Mouse (Mus musculus): ENCODE results near the gene Rcan1. TPM values are rescaled to one million over a fixed set of nuclear protein-coding genes. Genes with fewer than 3 reads are reported as not detected.
"Not testable (repeated sequence)": the region's sequence is repeated elsewhere in the genome, so short reads cannot be mapped to it uniquely, and the experiment has no call there.

Rcan1 gene
- polyA plus RNA-seq, 1 experiment: 35.8 TPM

GRCm38 (mm10) chr16:92419099-92419498, 51.6 kb downstream of the Rcan1 start:
- no peak for DNase-seq
- H3K27me3 ChIP-seq (ENCODE audit: control insufficient read depth, insufficient read depth, low read length): no peaks in the 10 kb centered on the region
- no peak overlapping the region for H3K4me3 ChIP-seq (replicated peaks; ENCODE audit: insufficient read depth, low read depth, low read length)
- H3K27ac ChIP-seq (ENCODE audit: insufficient read depth, low read length): no peak overlapping the region
- peaks cover 4% of the 10 kb centered on the region for H3K4me1 ChIP-seq (ENCODE audit: control insufficient read depth, insufficient read depth, low read length)
- 95% methylated on average over 12 of the region's 12 CpGs for WGBS
- TF ChIP-seq POLR2A (IDR thresholded peaks at IDR 0.05; ENCODE audit: borderline replicate concordance, insufficient read depth, low read length) (no peak), CTCF (IDR thresholded peaks at IDR 0.05; ENCODE audit: borderline replicate concordance, insufficient read depth, low read depth, low read length) (no peak)

- no peaks in the 10 kb centered on the region for H3K27me3 ChIP-seq (ENCODE audit: control insufficient read depth, insufficient read depth, low read length)
- no peak overlapping the region for H3K4me3 ChIP-seq (replicated peaks; ENCODE audit: insufficient read depth, low read depth, low read length)
- TF ChIP-seq CTCF (IDR thresholded peaks at IDR 0.05; ENCODE audit: borderline replicate concordance, insufficient read depth, low read depth, low read length) (no peak), POLR2A (IDR thresholded peaks at IDR 0.05; ENCODE audit: borderline replicate concordance, insufficient read depth, low read length) (no peak)
- H3K27ac ChIP-seq (ENCODE audit: insufficient read depth, low read length): no peak overlapping the region
- no peak for DNase-seq
- 99% methylated on average over 2 of the region's 2 CpGs for WGBS
- H3K4me1 ChIP-seq (ENCODE audit: control insufficient read depth, insufficient read depth, low read length): no peaks in the 10 kb centered on the region
Measured at GRCm38 (mm10) chr16:92417267-92417666, 53.4 kb downstream of the Rcan1 start.

GRCm38 (mm10) chr16:92415702-92416118, 55.0 kb downstream of the Rcan1 start:
- no peak for DNase-seq
- 74% methylated on average over 7 of the region's 7 CpGs for WGBS
- Histone ChIP-seq H3K27me3 (ENCODE audit: control insufficient read depth, insufficient read depth, low read length) (no peaks in the 10 kb centered on the region), H3K4me3 (replicated peaks; ENCODE audit: insufficient read depth, low read depth, low read length) (no peak overlapping the region), H3K27ac (ENCODE audit: insufficient read depth, low read length) (no peak overlapping the region), H3K4me1 (ENCODE audit: control insufficient read depth, insufficient read depth, low read length) (0 out of 2 replicates have a peak, but pooled peaks cover 3% of the 10 kb centered on the region)
- TF ChIP-seq POLR2A (IDR thresholded peaks at IDR 0.05; ENCODE audit: borderline replicate concordance, insufficient read depth, low read length) (no peak), CTCF (IDR thresholded peaks at IDR 0.05; ENCODE audit: borderline replicate concordance, insufficient read depth, low read depth, low read length) (no peak)

GRCm38 (mm10) chr16:92415038-92415437, 55.6 kb downstream of the Rcan1 start:
- not testable (repeated sequence) for H3K4me1 ChIP-seq (ENCODE audit: control insufficient read depth, insufficient read depth, low read length); H3K4me3 ChIP-seq (replicated peaks; ENCODE audit: insufficient read depth, low read depth, low read length); DNase-seq; H3K27me3 ChIP-seq (ENCODE audit: control insufficient read depth, insufficient read depth, low read length); H3K27ac ChIP-seq (ENCODE audit: insufficient read depth, low read length)
- WGBS: 88% methylated on average over 6 of the region's 6 CpGs

- Histone ChIP-seq H3K27ac (ENCODE audit: insufficient read depth, low read length) (no peak overlapping the region), H3K4me3 (replicated peaks; ENCODE audit: insufficient read depth, low read depth, low read length) (no peak overlapping the region), H3K27me3 (ENCODE audit: control insufficient read depth, insufficient read depth, low read length) (no peaks in the 10 kb centered on the region), H3K4me1 (ENCODE audit: control insufficient read depth, insufficient read depth, low read length) (0 out of 2 replicates have a peak, but pooled peaks cover 3% of the 10 kb centered on the region)
- TF ChIP-seq POLR2A (IDR thresholded peaks at IDR 0.05; ENCODE audit: borderline replicate concordance, insufficient read depth, low read length) (no peak), CTCF (IDR thresholded peaks at IDR 0.05; ENCODE audit: borderline replicate concordance, insufficient read depth, low read depth, low read length) (no peak)
- 53% methylated on average over 7 of the region's 7 CpGs for WGBS
- DNase-seq: no peak
Measured at GRCm38 (mm10) chr16:92412888-92413287, 57.8 kb downstream of the Rcan1 start.

GRCm38 (mm10) chr16:92411981-92412706, 58.5 kb downstream of the Rcan1 start:
- TF ChIP-seq CTCF (IDR thresholded peaks at IDR 0.05; ENCODE audit: borderline replicate concordance, insufficient read depth, low read depth, low read length): no peak
- no peak for TF ChIP-seq POLR2A (IDR thresholded peaks at IDR 0.05; ENCODE audit: borderline replicate concordance, insufficient read depth, low read length)
- 77% methylated on average over 19 of the region's 19 CpGs for WGBS
- H3K27me3 ChIP-seq (ENCODE audit: control insufficient read depth, insufficient read depth, low read length): no peaks in the 10 kb centered on the region
- no peak overlapping the region for H3K27ac ChIP-seq (ENCODE audit: insufficient read depth, low read length)
- DNase-seq: no peak
- H3K4me1 ChIP-seq (ENCODE audit: control insufficient read depth, insufficient read depth, low read length): 0 out of 2 replicates have a peak, but pooled peaks cover 3% of the 10 kb centered on the region
- H3K4me3 ChIP-seq (replicated peaks; ENCODE audit: insufficient read depth, low read depth, low read length): no peak overlapping the region

- WGBS: 88% methylated on average over 2 of the region's 2 CpGs
Measured at GRCm38 (mm10) chr16:92410344-92410743, 60.3 kb downstream of the Rcan1 start.

GRCm38 (mm10) chr16:92407883-92408282, 62.8 kb downstream of the Rcan1 start:
- H3K4me1 ChIP-seq (ENCODE audit: control insufficient read depth, insufficient read depth, low read length): peaks cover 3% of the 10 kb centered on the region; the same call in 1 of the 2 replicates
- H3K4me3 ChIP-seq (replicated peaks; ENCODE audit: insufficient read depth, low read depth, low read length): no peak overlapping the region
- no peak for DNase-seq
- TF ChIP-seq POLR2A (IDR thresholded peaks at IDR 0.05; ENCODE audit: borderline replicate concordance, insufficient read depth, low read length): no peak
- no peak for TF ChIP-seq CTCF (IDR thresholded peaks at IDR 0.05; ENCODE audit: borderline replicate concordance, insufficient read depth, low read depth, low read length)
- WGBS: 88% methylated on average over 2 of the region's 2 CpGs
- H3K27ac ChIP-seq (ENCODE audit: insufficient read depth, low read length): no peak overlapping the region
- no peaks in the 10 kb centered on the region for H3K27me3 ChIP-seq (ENCODE audit: control insufficient read depth, insufficient read depth, low read length)

More at GRCm38 (mm10) chr16:92410344-92410743, 60.3 kb downstream of the Rcan1 start:
- no peak overlapping the region for H3K27ac ChIP-seq (ENCODE audit: insufficient read depth, low read length)
- TF ChIP-seq POLR2A (IDR thresholded peaks at IDR 0.05; ENCODE audit: borderline replicate concordance, insufficient read depth, low read length) (no peak), CTCF (IDR thresholded peaks at IDR 0.05; ENCODE audit: borderline replicate concordance, insufficient read depth, low read depth, low read length) (no peak)
- H3K27me3 ChIP-seq (ENCODE audit: control insufficient read depth, insufficient read depth, low read length): no peaks in the 10 kb centered on the region
- no peak overlapping the region for H3K4me3 ChIP-seq (replicated peaks; ENCODE audit: insufficient read depth, low read depth, low read length)
- H3K4me1 ChIP-seq (ENCODE audit: control insufficient read depth, insufficient read depth, low read length): 0 out of 2 replicates have a peak, but pooled peaks cover 3% of the 10 kb centered on the region
- no peak for DNase-seq
